Mouse (Mus musculus) kidney, adult 2 months (tissue): ENCODE data around the gene Prdm2.

Source experiments
- CTCF ChIP-seq: fragments of 200-500 bp; conservative IDR thresholded peaks from 2 replicates; pipeline ENCODE4 v1.5.1; 2011; ENCODE audit warnings: low read depth, mild to moderate bottlenecking, control low read depth, low read length, moderate library complexity, mixed read lengths; ENCODE audit not compliant: insufficient read depth, insufficient read length
- POLR2A ChIP-seq: fragments of 200-500 bp; IDR thresholded peaks from one replicate; pipeline ENCODE4 v1.6.1; 2011; ENCODE audit warnings: low read depth, low read length, control low read depth

DNA sequence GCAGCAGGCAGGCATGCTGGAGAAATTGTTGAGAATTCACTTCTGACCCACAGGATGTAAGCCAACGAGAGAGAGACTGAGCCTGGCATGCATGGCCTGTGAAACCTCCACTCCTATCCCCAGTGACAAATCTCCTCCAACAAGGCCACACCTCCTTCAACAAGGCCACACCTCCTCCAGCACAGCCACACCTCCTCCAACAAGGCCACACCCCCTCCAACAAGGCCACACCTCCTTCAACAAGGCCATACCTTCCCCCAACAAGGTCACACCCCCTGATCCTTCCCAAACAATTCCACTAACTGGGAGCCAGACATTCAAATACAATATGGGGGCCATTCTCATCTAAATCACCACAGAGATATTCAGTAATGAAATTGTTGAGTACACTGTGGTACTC is 40.6 kb upstream of the Prdm2 start:
- TF ChIP-seq CTCF (no peak), POLR2A (no peak)
